Mouse (Mus musculus) liver, embryonic 14.5 days (tissue): Measurements from ENCODE around the gene Tmem182.

Source experiments
- CTCF ChIP-seq: IDR thresholded peaks from 2 replicates; pipeline ENCODE4 v1.5.1; 2016; ENCODE audit warnings: antibody characterized with exemption, low read depth, control low read depth
- EP300 ChIP-seq: IDR thresholded peaks from 2 replicates; pipeline ENCODE4 v1.6.1; 2016; ENCODE audit warnings: antibody characterized with exemption, low read depth

DNA sequence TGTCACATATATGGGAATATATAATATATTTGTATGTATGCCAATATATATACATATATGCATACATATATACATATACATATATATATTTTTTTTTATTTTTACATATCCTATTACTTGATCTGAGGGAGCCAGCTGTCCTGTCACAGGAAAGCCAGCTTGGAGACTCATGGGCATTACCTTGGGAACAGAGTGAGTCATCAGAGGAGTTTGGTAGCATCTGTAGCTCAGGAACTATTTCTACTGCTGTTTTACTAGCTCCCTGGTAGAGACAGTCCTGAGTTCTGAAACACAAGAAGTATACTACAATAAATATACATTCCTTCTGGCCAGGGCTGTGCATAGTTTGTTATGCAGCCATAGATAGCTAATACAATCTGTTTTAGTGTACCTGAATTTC lies 98.3 kb downstream of the Tmem182 start:
- no peak for TF ChIP-seq CTCF
- TF ChIP-seq EP300 = no peak
